Mouse (Mus musculus) adrenal gland, postnatal 10 days (tissue): ENCODE measurements around the gene Serp1. TPM values are rescaled to one million over a fixed set of nuclear protein-coding genes. Genes with fewer than 3 reads are reported as not detected.
"Not testable (repeated sequence)": the region's sequence is repeated elsewhere in the genome, so short reads cannot be mapped to it uniquely, and the experiment has no call there.

Experiments used
- DNase-seq: peaks from one replicate; pipeline ENCODE4 v3.0.0; 2021; ENCODE audit warnings: mixed read lengths
- total RNA-seq, 2 experiments: library from RNA; stranded (reverse); gene quantifications; 2 replicates each; pipeline ENCODE4 v1.2.3; 2021

The Serp1 gene
- total RNA-seq, 2 experiments from 2014 or later: 55.3 to 72.1 TPM

DNA sequence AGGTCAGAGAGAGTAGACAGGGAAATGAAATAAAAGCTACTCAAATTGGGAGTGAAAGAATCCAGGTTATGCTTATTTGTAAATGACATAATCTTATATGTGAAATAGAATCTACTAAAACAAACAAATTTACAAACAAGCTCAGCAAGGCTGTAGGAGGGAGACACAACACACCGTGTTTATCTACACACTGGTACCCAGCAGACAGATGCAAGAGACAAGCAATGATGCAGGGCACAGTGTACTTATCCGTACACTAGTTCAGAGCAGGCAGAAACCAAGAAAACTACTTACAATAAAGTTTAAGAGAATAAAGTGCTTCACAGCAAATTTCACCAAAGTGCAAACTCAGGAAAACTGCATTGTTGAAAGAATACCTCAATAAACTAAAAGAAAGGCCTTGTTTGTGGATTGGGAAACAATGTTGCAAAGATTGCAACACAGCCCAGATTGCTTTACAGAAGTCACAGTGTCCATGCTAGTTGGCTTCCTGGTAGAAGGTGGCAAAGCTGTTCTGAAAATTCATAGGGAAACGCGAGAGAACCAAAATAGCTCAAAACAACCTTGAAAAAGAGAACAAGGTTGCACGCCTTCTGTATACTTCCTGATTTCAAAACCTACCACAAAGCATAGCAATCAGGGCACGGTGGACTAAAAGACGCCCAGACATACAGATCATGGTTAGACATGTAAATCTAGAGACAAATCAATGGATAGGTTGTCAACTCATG is 17.5 kb downstream of the Serp1 start:
- DNase-seq: peak; percentile 35

GRCm38 (mm10) chr3:58504676-58505075 is 21.0 kb downstream of the Serp1 start:
- no peak for DNase-seq

DNA sequence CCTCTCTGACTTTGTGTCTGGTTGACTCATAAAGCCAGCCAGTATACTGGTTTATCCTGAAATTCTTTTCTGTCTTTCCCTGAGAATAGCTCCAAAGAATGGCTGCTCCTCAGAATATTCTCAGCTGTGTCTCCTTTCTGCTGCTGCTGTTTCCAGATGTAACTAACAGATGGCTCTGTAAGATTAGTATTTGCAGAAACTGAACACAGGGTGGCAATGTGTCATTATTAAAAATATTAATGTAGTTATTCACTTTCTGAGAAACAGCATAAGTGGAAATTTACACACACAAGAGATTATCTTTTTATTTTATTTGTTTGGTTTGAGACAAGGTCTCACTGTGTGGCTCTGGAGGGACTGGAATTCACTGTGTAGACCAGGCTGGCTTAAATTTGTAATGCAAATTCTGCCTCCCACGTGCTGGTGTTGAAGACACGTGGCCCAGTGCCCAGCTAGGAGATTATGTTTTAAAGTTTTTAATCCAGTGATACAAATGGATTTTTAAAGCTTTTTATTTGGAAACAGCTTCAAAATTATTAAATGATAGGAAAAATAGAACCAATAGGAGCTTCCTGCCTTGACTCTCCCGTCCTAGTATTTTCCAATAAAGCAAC is 21.9 kb downstream of the Serp1 start:
- DNase-seq: no peak

- DNase-seq: no peak
These were observed 23.7 kb downstream of the Serp1 start for GRCm38 (mm10) chr3:58501961-58502360.

- no peak for DNase-seq
These were observed 32.1 kb downstream of the Serp1 start for GRCm38 (mm10) chr3:58493621-58494020.

DNA sequence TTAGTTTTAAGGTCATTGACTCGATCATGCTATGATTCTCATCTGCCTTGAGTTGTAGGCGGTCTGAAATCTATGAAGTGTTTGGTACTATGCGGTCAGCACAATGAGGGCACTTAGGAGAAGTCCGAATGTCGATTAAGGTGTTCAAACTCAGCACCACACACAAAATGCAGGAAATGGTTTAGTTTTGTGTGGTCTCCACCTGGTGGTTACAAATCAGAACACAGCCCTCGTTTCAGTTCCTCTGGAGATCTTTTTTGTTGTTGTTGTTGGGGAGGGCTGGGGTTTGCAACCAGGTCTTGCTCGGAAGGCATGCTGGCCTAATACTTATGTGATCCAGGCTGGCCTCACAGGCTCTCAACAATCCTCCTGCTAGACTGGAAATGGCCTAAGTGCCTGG is 34.9 kb downstream of the Serp1 start:
- peak; percentile 51 for DNase-seq

GRCm38 (mm10) chr3:58487999-58488775 is 37.5 kb downstream of the Serp1 start:
- DNase-seq: peak; percentile 14

GRCm38 (mm10) chr3:58487121-58487520 is 38.6 kb downstream of the Serp1 start:
- DNase-seq: no peak

DNA sequence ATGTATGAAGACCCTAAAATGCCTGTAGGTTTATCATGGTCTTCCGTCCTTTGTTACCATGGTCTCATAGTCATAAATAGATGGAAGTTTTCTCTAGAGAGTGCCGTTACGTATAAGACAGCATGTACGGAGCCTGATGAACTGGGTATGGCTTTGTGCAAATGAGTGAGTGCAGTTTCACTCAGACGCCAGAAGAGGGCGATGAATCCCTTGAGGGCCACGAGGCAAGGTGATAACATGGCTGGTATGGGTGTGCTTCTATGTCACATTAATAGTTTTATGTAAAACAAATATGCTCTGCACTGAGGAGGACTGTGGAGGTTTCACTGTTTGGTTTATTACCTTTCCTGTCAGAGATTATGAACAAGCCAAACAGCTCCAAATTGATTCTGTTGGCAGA is 39.8 kb downstream of the Serp1 start:
- DNase-seq: no peak

GRCm38 (mm10) chr3:58478755-58479455 is 46.8 kb downstream of the Serp1 start:
- DNase-seq: no peak

DNA sequence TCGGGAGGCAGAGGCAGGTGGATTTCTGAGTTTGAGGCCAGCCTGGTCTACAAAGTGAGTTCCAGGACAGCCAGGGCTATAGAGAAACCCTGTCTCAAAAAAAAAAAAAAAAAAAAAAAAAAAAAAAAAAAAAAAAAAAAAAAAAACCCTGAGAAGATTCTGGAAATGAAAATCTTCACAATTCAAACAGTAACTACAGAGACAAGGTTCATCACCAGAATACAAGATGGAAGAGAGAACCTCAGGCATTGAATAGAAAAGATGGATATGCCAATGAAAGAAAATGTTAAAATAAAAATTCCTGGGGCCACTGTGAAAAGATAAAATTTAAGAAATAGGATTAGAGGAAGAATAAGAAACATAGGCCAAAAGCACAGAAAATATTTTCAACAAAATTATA is 50.4 kb downstream of the Serp1 start:
- DNase-seq: not testable (repeated sequence)

Other genes starting within 250 kb of the Serp1 start
- 10 to 100 TPM; 31.2 to 33.4 TPM for gene Tsc22d2, start 111.2 kb downstream of the Serp1 start, total RNA-seq
- 10 to 100 TPM; 57.2 to 61.4 TPM for gene Eif2a, start 71 bp downstream of the Serp1 start, total RNA-seq
- 100 to 1,000 TPM; 109 to 113 TPM for gene Selenot, start 50.7 kb upstream of the Serp1 start, total RNA-seq
- under 1 TPM in 1 of 2 experiments, not detected in 1; 0.12 TPM for gene Erich6, start 111.3 kb upstream of the Serp1 start, total RNA-seq
- 10 to 100 TPM; 13.5 to 19.0 TPM for gene Siah2, start 166.5 kb upstream of the Serp1 start, total RNA-seq